ENCODE assay signal across 16 mouse cellular contexts in genomic region chr7:113294598-113294997, GRCm38 (mm10).
DNase-seq lines count a peak whose midpoint lies in the region; ATAC-seq lines count a peak whose summit lies in the region.
"Had no signal": no experiment of that assay in that cellular context is flagged by ENCODE, and none has a peak within 500 bp of the region (broad histone marks: within the 10 kb centered on the region; RNA-seq: fewer than 3 reads in every experiment).

No protein-coding gene starts in this region.

- no peak for ATAC-seq in hindbrain, embryonic 13.5 days (ENCODE audit: low FRiP score)
- ATAC-seq in erythroblast, adult 5-6 weeks (replicated peaks; ENCODE audit: low FRiP score, poor library complexity, severe bottlenecking): peak; percentile 48
- peak; percentile 77 for ATAC-seq in liver, embryonic 13.5 days (ENCODE audit: low read depth)

- no peak overlapping the region for H3K9ac ChIP-seq in hindbrain, embryonic 13.5 days
- peak overlapping the region; percentile 69; the same call in 1 of the 2 replicates for H3K9ac ChIP-seq in liver, embryonic 13.5 days
- H3K9ac ChIP-seq: embryonic facial prominence, embryonic 15.5 days; heart, embryonic 12.5 days; hindbrain, embryonic 12.5 days; intestine, embryonic 15.5 days; stomach, embryonic 15.5 days had no signal

- no peaks in the 10 kb centered on the region for H3K27me3 ChIP-seq in hindbrain, embryonic 10.5 days (ENCODE audit: insufficient read depth, poor library complexity, severe bottlenecking)
- H3K27me3 ChIP-seq in hindbrain, embryonic 13.5 days: no peaks in the 10 kb centered on the region
- H3K27me3 ChIP-seq in liver, embryonic 13.5 days: no peaks in the 10 kb centered on the region
- H3K27me3 ChIP-seq: embryonic facial prominence, embryonic 15.5 days; heart, embryonic 12.5 days; hindbrain, embryonic 12.5 days; intestine, embryonic 15.5 days; midbrain, embryonic 13.5 days; stomach, embryonic 15.5 days had no signal

- 0 out of 2 replicates have a peak overlapping the region, but pooled peaks have one; percentile 23 for H3K27ac ChIP-seq in hindbrain, embryonic 10.5 days
- H3K27ac ChIP-seq in hindbrain, embryonic 13.5 days: no peak overlapping the region
- peak overlapping the region; percentile 78 for H3K27ac ChIP-seq in liver, embryonic 13.5 days
- H3K27ac ChIP-seq: embryonic facial prominence, embryonic 15.5 days; intestine, embryonic 15.5 days; left cerebral cortex, adult 2 months had no signal

- DNase-seq in hindbrain, embryonic 10.5 days (ENCODE audit: low spot score): no peak
- DNase-seq in liver, embryonic 13.5 days: peak; percentile 18
- DNase-seq in frontal cortex, adult 2 months (ENCODE audit: extremely low spot score in 1 of 2, low spot score in 1 of 2): no peak
- DNase-seq in adrenal gland, postnatal 4 days (ENCODE audit: low spot score in 2 of 2): no peak
- DNase-seq in spleen, postnatal 14 days (ENCODE audit: low spot score in 2 of 2): no peak
- DNase-seq: adrenal gland, postnatal 14 days; gastrocnemius, postnatal 14 days had no signal

- H3K4me1 ChIP-seq in hindbrain, embryonic 10.5 days (replicated peaks): peaks cover 39% of the 10 kb centered on the region
- peaks cover 15% of the 10 kb centered on the region for H3K4me1 ChIP-seq in hindbrain, embryonic 13.5 days (replicated peaks)
- H3K4me1 ChIP-seq in liver, embryonic 13.5 days (replicated peaks): peaks cover 57% of the 10 kb centered on the region

- peaks cover 10% of the 10 kb centered on the region; the same call in 1 of the 2 replicates for H3K36me3 ChIP-seq in hindbrain, embryonic 10.5 days
- peaks cover 20% of the 10 kb centered on the region for H3K36me3 ChIP-seq in hindbrain, embryonic 13.5 days
- H3K36me3 ChIP-seq in liver, embryonic 13.5 days: peaks cover 6% of the 10 kb centered on the region
- H3K36me3 ChIP-seq: embryonic facial prominence, embryonic 15.5 days; intestine, embryonic 15.5 days; stomach, embryonic 15.5 days had no signal

- H3K4me3 ChIP-seq in hindbrain, embryonic 10.5 days: no peak overlapping the region
- H3K4me3 ChIP-seq in hindbrain, embryonic 13.5 days: no peak overlapping the region
- H3K4me3 ChIP-seq in liver, embryonic 13.5 days (replicated peaks): peak overlapping the region; percentile 59
- H3K4me3 ChIP-seq: embryonic facial prominence, embryonic 15.5 days; hindbrain, embryonic 12.5 days; intestine, embryonic 15.5 days; left cerebral cortex, adult 2 months; midbrain, embryonic 13.5 days; stomach, embryonic 15.5 days had no signal

- 87% methylated on average over 6 of the region's 6 CpGs for WGBS in hindbrain, embryonic 10.5 days
- 92% methylated on average over 6 of the region's 6 CpGs for WGBS in hindbrain, embryonic 13.5 days
- 26% methylated on average over 6 of the region's 6 CpGs for WGBS in liver, embryonic 13.5 days (ENCODE audit: insufficient replicate concordance)

- no peak overlapping the region for H3K4me2 ChIP-seq in hindbrain, embryonic 13.5 days
- peak overlapping the region; percentile 75 for H3K4me2 ChIP-seq in liver, embryonic 13.5 days
- H3K4me2 ChIP-seq: embryonic facial prominence, embryonic 15.5 days had no signal

- H3K9me3 ChIP-seq in hindbrain, embryonic 10.5 days: no peaks in the 10 kb centered on the region
- no peaks in the 10 kb centered on the region for H3K9me3 ChIP-seq in hindbrain, embryonic 13.5 days
- no peaks in the 10 kb centered on the region for H3K9me3 ChIP-seq in liver, embryonic 13.5 days (replicated peaks)
- H3K9me3 ChIP-seq: embryonic facial prominence, embryonic 15.5 days; heart, embryonic 12.5 days; hindbrain, embryonic 12.5 days; intestine, embryonic 15.5 days; stomach, embryonic 15.5 days had no signal
